Mouse (Mus musculus) limb, embryonic 11.5 days (tissue): ENCODE results near the gene Zfp653. TPM values are rescaled to one million over a fixed set of nuclear protein-coding genes. Genes with fewer than 3 reads are reported as not detected.

Experiments
- ATAC-seq: fragments of 200-750 bp; cut with Nextera tagmentation; 2 replicates; pipeline ENCODE4 v1.8.0; 2017; ENCODE audit warnings: low read depth; ENCODE audit not compliant: insufficient number of reproducible peaks, low FRiP score, low TSS enrichment
- DNase-seq: peaks from one replicate; pipeline ENCODE4 v3.0.0-alpha.2; 2015; ENCODE audit warnings: low spot score
- H3K27ac ChIP-seq: fragments of 300-500 bp; sonication (generic); replicated peaks from 2 replicates; pipeline ENCODE4 v1.5.1; 2014; ENCODE audit warnings: low read depth, mild to moderate bottlenecking, low read length
- H3K27me3 ChIP-seq: fragments of 300-500 bp; sonication (generic); 2 replicates; pipeline ENCODE4 v1.6.1; 2014; ENCODE audit warnings: mild to moderate bottlenecking, low read length, mixed read lengths; ENCODE audit not compliant: control insufficient read depth, insufficient read depth
- H3K36me3 ChIP-seq: fragments of 300-500 bp; sonication (generic); 2 replicates; pipeline ENCODE4 v1.6.1; 2014; ENCODE audit warnings: mild to moderate bottlenecking, low read length, moderate library complexity, mixed read lengths; ENCODE audit not compliant: control insufficient read depth, insufficient read depth
- H3K4me1 ChIP-seq: fragments of 300-500 bp; sonication (generic); 2 replicates; pipeline ENCODE4 v1.6.1; 2014; ENCODE audit warnings: low read length, mixed read lengths; ENCODE audit not compliant: control insufficient read depth, insufficient read depth
- H3K4me2 ChIP-seq: fragments of 300-500 bp; sonication (generic); 2 replicates; pipeline ENCODE4 v1.6.1; 2014; ENCODE audit warnings: low read depth, mild to moderate bottlenecking, moderate library complexity; ENCODE audit not compliant: severe bottlenecking
- H3K4me3 ChIP-seq: fragments of 300-500 bp; sonication (generic); 2 replicates; pipeline ENCODE4 v1.5.1; 2014; ENCODE audit warnings: low read depth, low read length
- H3K9ac ChIP-seq: fragments of 300-500 bp; sonication (generic); 2 replicates; pipeline ENCODE4 v1.6.1; 2014; ENCODE audit warnings: mild to moderate bottlenecking, low read length
- H3K9me3 ChIP-seq: fragments of 300-500 bp; sonication (generic); 2 replicates; pipeline ENCODE4 v1.6.1; 2016; ENCODE audit warnings: low read length; ENCODE audit not compliant: control insufficient read depth
- WGBS: fragments of 180-500 bp; shearing (Covaris S2); extraction: QIAGEN DNeasy Blood & Tissue Kit; methylation state at CpG from one replicate; pipeline ENCODE4 v1.1.7; 2014; 5-methylcytosine and 5-hydroxymethylcytosine counted together
- polyA plus RNA-seq: library from polyadenylated mRNA; unstranded; fragments of >200 nt; fragmentation: Nextera tagmentation; extraction: Ambion mirVana; gene quantifications from 2 replicates; pipeline ENCODE4 v1.2.1, GENCODE M21; 2014

The Zfp653 gene
- polyA plus RNA-seq, 1 experiment from 2014 or later = 8.7 TPM

- Histone ChIP-seq H3K4me2 (no peak overlapping the region), H3K36me3 (peaks cover 10% of the 10 kb centered on the region), H3K9ac (no peak overlapping the region), H3K4me1 (peaks cover 15% of the 10 kb centered on the region), H3K27me3 (peaks cover 63% of the 10 kb centered on the region), H3K27ac (no peak overlapping the region), H3K4me3 (no peak overlapping the region), H3K9me3 (no peaks in the 10 kb centered on the region)
- DNase-seq (peak; percentile 77), ATAC-seq (no peak)
- WGBS = 41% methylated on average over 7 of the region's 7 CpGs
Measured at GRCm38 (mm10) chr9:22053657-22054056, 17.5 kb downstream of the Zfp653 start.

- Histone ChIP-seq H3K27me3 (peaks cover 64% of the 10 kb centered on the region), H3K9me3 (no peaks in the 10 kb centered on the region), H3K27ac (no peak within 1 kb of the TSS), H3K4me1 (peaks cover 15% of the 10 kb centered on the region), H3K9ac (no peak within 1 kb of the TSS), H3K36me3 (no peaks in the 10 kb centered on the region), H3K4me2 (peak within 1 kb of the TSS; percentile 55), H3K4me3 (peak within 1 kb of the TSS; percentile 29)
- WGBS = 1% methylated on average over 21 of the region's 28 CpGs
- ATAC-seq (no peak), DNase-seq (peak; percentile 38)
Measured at GRCm38 (mm10) chr9:22051958-22052254, 19.3 kb downstream of the Zfp653 start, which contains the start of gene Elavl3. TSS of gene Elavl3 (minus strand) at chr9:22052023.

GRCm38 (mm10) chr9:22051161-22051957, 19.8 kb downstream of the Zfp653 start:
- ATAC-seq = no peak; the same call in 1 of the 2 replicates
- H3K36me3 ChIP-seq = no peaks in the 10 kb centered on the region
- H3K4me3 ChIP-seq = peak overlapping the region; percentile 29
- 2% methylated on average over 59 of the region's 67 CpGs for WGBS
- H3K4me2 ChIP-seq = peak overlapping the region; percentile 55
- no peak overlapping the region for H3K27ac ChIP-seq
- peaks cover 15% of the 10 kb centered on the region for H3K4me1 ChIP-seq
- H3K9me3 ChIP-seq = no peaks in the 10 kb centered on the region
- peaks cover 64% of the 10 kb centered on the region for H3K27me3 ChIP-seq
- no peak overlapping the region for H3K9ac ChIP-seq
- DNase-seq = peak; percentile 31

- Histone ChIP-seq H3K27me3 (peaks cover 62% of the 10 kb centered on the region), H3K4me2 (peak overlapping the region; percentile 55), H3K27ac (no peak overlapping the region), H3K4me3 (peak overlapping the region; percentile 29), H3K9me3 (no peaks in the 10 kb centered on the region), H3K4me1 (peaks cover 15% of the 10 kb centered on the region), H3K9ac (no peak overlapping the region), H3K36me3 (no peaks in the 10 kb centered on the region)
- 1% methylated on average over 41 of the region's 43 CpGs for WGBS
- DNase-seq (peak; percentile 78), ATAC-seq (no peak)
Measured at GRCm38 (mm10) chr9:22050351-22050889, 20.8 kb downstream of the Zfp653 start.

GRCm38 (mm10) chr9:22049721-22050270, 21.4 kb downstream of the Zfp653 start:
- Histone ChIP-seq H3K36me3 (no peaks in the 10 kb centered on the region), H3K9me3 (no peaks in the 10 kb centered on the region), H3K27me3 (peaks cover 58% of the 10 kb centered on the region), H3K27ac (no peak overlapping the region), H3K4me3 (no peak overlapping the region), H3K4me2 (no peak overlapping the region), H3K4me1 (peaks cover 14% of the 10 kb centered on the region), H3K9ac (no peak overlapping the region)
- DNase-seq (no peak), ATAC-seq (no peak)
- 64% methylated on average over 4 of the region's 4 CpGs for WGBS

- 70% methylated on average over 11 of the region's 11 CpGs for WGBS
- ATAC-seq (no peak), DNase-seq (no peak)
- Histone ChIP-seq H3K9me3 (no peaks in the 10 kb centered on the region), H3K27me3 (peaks cover 54% of the 10 kb centered on the region), H3K4me2 (no peak overlapping the region), H3K9ac (no peak overlapping the region), H3K27ac (no peak overlapping the region), H3K4me1 (peaks cover 12% of the 10 kb centered on the region), H3K36me3 (no peaks in the 10 kb centered on the region), H3K4me3 (no peak overlapping the region)
Measured at GRCm38 (mm10) chr9:22049315-22049714, 21.9 kb downstream of the Zfp653 start.

- H3K9me3 ChIP-seq = no peaks in the 10 kb centered on the region
- H3K4me1 ChIP-seq = peaks cover 12% of the 10 kb centered on the region
- H3K4me3 ChIP-seq = no peak overlapping the region
- H3K27ac ChIP-seq = no peak overlapping the region
- H3K4me2 ChIP-seq = no peak overlapping the region
- 54% methylated on average over 9 of the region's 9 CpGs for WGBS
- no peak for DNase-seq
- H3K36me3 ChIP-seq = no peaks in the 10 kb centered on the region
- H3K9ac ChIP-seq = no peak overlapping the region
- no peak for ATAC-seq
- H3K27me3 ChIP-seq = peaks cover 38% of the 10 kb centered on the region
Measured at GRCm38 (mm10) chr9:22047329-22047728, 23.8 kb downstream of the Zfp653 start.

DNA sequence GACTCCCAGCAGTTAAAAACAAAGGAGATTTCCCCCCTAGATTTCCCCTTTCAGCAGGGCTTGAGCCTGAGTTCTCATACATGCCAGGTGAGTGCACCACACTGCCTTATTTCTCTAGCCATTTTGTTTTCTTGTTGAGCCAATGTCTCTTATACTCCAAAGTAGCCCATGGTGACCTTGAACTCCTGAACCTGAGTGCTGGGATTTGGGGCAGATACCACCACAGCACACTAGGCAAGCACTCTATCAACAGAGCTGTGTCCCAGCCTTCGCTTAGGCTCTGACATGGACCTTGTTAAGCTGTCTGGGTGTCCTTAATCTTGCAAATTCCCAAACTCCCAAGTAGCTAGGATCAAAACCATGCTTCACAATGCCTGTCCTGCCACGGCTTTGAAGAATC, 29.3 kb downstream of the Zfp653 start:
- H3K4me1 ChIP-seq = no peaks in the 10 kb centered on the region
- no peak overlapping the region for H3K9ac ChIP-seq
- H3K4me3 ChIP-seq = no peak overlapping the region
- no peaks in the 10 kb centered on the region for H3K36me3 ChIP-seq
- H3K27me3 ChIP-seq = no peaks in the 10 kb centered on the region
- no peak for ATAC-seq
- no peak overlapping the region for H3K4me2 ChIP-seq
- DNase-seq = no peak
- H3K9me3 ChIP-seq = no peaks in the 10 kb centered on the region
- WGBS = 62% methylated on average over 2 of the region's 2 CpGs
- H3K27ac ChIP-seq = no peak overlapping the region
